Mouse (Mus musculus): Measurements from ENCODE around the gene Phf5a.

The Phf5a gene

DNA sequence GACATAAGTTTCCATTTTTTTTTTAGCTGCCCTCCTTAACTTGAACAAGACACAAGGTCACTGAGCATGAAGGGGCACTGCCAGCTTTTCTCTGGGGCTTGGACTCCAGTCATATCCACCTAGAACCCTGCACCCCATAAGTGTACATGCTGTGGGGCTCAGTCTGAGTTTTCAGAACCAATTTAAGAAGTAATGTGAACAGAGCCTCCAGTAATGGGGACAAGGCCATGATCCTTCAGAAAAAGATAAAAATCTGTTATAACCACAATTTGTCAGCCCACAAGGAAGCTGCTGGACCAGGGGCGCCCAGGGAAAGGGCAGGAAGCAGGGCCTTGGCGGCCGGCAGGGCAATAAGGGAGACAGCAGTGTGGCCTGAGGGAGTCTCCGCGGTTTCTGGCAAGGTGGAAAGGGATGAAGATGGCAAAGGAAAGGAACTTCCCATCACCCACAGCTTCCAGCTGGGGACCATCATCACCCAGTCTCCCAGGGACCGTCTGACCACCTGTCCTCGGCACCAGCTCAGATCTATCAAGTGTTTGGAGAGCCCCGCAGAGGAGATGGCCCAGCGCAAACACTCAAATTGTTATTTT is 19.2 kb downstream of the Phf5a start:
- in situ Hi-C loops (cut with MboI; ENCODE audit: unreplicated experiment in 2 of 2): no loop called here

DNA sequence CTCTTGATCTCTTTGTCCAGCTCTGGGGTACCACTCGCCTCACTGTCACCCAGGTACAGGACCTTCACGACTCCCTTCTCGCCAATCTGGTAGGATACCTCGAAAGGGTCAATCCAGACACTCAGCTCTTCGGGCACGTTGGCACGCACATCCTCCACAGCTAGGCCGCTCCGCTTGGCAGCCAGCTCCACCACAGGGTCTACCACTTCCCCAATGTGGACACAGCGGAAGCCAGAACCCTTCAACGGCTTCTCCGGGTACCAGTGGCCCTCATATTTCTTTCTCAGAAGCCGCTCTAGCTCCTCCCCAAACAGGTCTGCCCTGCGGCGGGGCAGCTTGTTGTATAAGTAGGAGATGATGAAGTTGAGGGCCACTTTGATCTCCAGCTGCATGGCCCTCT is 20.3 kb downstream of the Phf5a start:
- in situ Hi-C loops (cut with MboI; ENCODE audit: unreplicated experiment in 2 of 2): no loop called here

DNA sequence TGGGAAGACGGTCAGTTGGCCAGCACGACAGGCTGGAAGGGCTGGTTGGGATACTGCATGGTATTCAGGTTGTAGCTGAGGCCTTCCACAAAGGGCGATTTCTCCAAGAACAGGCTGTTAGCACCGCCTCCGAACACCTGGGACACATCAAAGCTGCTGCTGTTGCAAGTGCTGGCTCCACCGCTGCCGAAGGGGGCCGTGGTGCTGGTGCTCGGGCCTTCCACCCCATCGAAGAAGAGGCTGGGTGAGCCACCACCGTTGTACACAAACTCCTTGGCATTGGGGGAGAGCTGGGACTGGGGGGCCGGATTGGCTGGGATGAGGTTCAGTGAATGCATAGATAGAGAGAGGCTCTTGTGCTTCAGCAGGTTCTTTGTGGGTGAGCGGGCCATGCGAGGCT is 21.0 kb downstream of the Phf5a start:
- in situ Hi-C loops (cut with MboI; ENCODE audit: unreplicated experiment in 2 of 2): no loop called here

DNA sequence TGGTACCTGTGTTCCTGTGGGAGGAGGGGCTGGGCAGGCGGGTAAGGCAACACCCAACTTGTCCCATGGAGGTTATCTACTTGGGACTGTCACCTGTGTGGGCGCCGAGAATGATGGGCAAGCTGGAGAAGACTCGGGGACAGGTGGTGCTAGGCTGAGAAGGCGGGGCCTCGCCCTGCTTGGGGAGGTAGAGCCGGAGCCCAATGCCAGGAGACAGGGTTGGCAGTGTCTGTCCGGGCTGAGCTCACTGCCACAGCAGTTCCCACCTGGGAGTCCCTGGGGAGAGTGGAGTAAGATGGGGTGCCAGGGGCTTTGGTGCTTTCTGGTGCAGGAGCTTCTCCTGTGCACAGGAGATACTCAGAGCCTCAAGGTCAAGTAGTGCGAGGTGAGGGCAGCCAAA is 22.6 kb downstream of the Phf5a start:
- in situ Hi-C loops (cut with MboI; ENCODE audit: unreplicated experiment in 2 of 2): no loop called here

DNA sequence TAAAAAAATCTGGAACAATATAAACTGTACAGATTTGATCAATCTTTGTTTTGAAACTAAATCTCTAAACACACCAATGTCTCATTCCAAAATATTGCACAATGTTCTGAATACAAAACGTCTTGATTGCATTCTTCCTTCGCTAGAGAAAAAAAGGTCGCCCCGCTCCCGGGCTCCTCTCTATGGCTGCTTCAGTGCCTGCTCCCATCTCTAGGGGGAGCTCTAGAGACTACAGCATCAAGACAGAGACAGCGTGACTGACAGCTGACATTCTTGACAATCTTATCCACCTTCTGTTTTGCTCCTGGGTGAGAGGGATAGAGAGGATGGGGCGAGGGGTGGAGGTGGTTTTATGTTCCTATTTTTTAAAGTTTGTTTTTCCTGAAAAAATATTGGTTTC is 23.4 kb downstream of the Phf5a start:
- in situ Hi-C loops (cut with MboI; ENCODE audit: unreplicated experiment in 2 of 2): no loop called here

DNA sequence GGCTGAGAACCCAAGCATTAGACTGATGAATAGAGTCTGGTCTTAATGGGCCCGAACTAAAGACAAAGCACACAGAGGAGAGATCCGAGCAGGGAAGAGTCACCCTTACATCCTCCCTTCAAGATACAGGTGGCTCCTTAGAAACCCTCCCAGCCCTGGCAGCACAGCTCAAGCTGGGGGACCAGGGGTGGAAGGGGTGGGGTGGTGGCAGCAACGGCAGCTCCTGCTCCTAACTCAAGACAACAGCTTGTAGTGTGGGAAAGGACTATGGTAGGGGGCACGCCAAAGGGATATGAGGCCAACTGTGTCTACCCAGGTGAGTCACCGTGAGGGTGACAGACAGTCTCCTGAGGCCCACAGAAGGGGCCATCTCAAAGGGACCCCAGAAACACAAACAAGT is 23.9 kb downstream of the Phf5a start:
- in situ Hi-C loops (cut with MboI; ENCODE audit: unreplicated experiment in 2 of 2): no loop called here

DNA sequence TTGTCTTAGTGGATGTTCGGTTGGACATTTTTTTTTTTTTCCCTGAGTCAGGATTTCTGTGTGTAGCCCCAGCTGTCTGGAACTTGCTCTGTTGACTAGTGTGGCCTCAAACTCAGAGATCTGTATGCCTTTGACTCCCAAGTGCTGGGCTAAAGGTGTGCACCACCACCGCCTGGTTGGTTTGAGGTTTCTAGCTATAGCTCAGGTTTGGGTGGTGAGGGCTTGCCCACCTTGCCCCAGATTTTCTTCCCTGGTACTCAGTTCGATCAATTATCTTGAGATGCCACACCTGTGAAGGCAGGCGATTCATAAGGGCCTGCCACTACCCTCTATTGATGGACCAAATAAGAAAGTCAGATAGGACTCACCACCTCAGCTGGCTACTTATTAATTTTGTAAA is 24.6 kb downstream of the Phf5a start:
- in situ Hi-C loops (cut with MboI; ENCODE audit: unreplicated experiment in 2 of 2): no loop called here

DNA sequence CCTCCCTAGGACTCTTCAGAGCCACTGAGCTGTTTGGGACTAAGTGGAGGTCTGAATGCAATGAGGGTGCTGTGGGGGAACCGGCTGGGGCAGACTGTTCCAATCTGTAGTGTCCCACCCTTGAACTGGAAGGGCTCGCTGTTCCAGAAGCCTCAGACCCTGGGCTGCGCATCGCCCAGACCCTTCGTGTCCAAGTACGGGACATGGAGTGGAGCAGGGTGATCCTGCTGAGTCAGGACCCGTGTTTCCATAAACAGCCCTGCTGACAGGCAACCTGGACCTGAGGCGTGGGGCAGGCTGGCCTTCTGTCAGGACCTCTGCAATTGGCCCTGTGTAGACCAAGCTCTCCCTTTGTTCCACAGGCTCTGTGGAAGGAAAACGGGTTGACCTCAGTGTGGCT is 25.0 kb downstream of the Phf5a start:
- in situ Hi-C loops (cut with MboI; ENCODE audit: unreplicated experiment in 2 of 2): no loop called here

DNA sequence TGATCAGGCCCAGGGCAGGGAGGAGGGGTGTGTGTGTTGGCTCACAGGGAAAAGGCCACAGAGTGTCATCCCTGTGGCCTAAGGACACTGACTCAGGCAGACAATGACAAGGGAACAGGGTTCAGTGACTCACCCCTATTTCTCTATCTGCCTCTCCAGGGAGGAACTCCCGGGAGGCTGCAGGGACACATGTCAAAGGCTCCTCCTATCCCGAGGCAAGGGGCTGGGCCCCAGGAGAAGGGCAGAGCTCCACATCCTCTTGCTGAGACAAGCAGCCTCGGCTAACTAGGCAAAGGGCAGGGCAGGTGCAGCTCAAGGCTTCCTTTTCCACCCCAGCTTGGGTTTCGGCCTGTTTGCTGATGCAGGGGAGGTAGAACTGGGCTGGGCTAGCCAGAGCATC is 26.0 kb downstream of the Phf5a start:
- in situ Hi-C loops (cut with MboI; ENCODE audit: unreplicated experiment in 2 of 2): no loop called here

DNA sequence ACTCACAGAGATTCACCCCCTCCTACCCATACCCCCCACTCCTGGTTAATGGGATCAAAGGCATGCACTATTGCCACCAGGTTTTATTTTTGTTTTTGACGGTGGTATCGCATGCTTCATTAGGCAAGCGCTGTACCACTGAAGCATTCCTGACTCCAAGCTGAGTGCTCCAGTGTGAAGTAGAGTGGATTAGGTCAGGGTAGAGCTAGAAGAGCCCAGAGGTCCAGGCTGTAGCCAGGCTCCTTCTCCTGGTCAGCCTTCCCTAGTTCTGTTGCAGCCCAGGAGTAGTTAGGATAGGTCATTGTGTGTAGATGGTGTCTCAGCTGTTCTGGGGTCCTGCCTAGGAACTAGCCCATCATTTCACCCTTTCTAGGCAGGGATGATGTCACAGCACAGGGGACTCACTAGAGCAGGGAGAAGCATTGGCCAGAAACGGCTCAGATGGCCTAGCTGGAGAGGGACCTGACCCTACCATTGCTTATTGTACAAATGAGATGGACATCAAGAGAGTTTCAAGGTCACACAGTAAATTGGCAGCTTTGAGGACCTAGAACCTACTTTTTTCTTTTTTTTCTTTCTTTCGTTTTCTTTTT is 26.6 kb downstream of the Phf5a start:
- in situ Hi-C loops (cut with MboI; ENCODE audit: unreplicated experiment in 2 of 2): no loop called here

DNA sequence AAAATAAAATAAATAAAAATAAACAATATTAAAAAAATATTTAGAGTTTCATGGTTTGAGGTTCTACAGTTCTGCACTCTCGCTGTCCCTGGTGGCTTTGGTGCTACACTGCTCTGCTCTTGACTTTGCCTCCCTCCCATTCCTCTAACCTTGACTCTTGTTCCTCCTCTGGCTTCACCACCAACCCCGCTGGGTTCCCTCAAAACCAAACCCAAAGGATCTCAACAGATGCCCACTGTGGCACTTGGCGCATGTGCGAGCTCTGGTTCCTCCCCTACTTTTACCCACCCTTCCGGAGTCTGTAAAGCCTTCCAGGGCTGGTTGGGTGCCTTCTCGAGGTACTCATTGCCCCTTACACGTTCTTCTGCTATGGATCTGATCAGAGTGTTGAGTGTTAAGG is 29.4 kb downstream of the Phf5a start:
- in situ Hi-C loops (cut with MboI; ENCODE audit: unreplicated experiment in 2 of 2): no loop called here

DNA sequence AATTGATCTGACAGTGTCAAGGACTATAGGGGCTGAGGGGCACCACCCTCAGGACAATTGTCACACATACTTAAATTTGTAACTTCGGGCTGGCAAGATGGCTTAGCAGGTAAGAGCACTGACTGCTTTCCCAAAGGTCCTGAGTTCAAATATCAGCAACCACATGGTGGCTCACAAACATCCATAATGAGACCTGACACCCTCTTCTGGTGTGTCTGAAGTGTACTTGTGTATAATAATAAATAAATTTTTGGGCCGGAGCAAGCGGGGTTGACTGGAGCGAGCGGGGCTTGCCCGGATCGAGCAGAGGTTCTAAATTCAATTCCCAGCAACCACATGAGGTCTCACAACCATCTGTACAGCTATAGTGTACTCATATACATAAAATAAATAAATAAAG is 31.4 kb downstream of the Phf5a start:
- in situ Hi-C loops (cut with MboI; ENCODE audit: unreplicated experiment in 2 of 2): no loop called here

DNA sequence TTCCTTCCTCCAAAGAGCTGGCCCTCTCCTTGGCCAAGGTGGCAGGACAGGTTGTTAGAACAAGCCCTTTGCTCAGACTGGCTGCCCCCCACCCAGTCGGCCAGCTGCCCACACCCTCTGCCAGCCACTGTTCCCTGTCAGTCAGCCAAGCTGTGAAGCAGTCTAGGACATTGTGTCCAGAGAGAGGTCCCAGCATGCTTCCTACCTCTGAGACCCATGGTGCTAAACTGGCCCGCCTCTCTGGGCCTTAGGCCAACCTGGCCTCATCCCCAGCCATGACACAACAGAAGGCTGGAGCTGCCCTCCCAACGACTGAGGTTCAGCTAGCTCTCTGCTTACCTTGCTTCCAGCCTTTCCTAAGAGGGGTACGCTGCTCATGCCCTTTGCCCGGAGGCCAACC is 32.1 kb downstream of the Phf5a start:
- in situ Hi-C loops (cut with MboI; ENCODE audit: unreplicated experiment in 2 of 2): no loop called here

DNA sequence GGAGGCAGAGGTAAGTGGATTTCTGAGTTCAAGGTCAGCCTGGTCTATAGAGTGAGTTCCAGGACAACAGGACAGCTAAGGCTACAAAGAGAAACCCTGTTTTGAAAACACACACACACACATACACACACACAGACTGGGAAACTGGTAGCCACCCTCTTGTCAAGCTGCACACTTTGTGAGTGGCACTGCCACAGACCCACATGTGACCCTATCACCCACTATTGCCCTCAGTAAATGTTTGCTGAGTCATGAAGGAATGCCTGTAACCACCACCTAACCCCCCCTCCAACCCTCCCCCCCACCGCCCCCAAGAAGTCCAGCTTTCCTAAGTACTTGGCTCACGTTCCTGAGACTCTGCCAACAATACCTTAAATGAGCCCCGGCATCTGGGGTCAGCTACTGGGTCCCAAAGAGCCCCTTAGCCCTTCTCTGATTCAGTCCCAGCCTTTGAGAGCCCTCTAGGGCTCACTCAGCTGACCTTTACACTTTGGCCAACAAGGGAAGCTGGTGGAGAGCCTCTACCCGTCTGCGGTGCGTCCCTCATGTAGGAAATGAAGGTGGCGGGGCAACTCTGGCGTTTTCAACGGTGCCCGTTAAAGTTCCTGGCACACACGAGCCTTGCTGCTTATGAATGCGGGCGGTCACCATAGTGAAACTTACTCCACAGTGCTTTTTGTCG is 33.0 kb downstream of the Phf5a start:
- in situ Hi-C loops (cut with MboI; ENCODE audit: unreplicated experiment in 2 of 2): no loop called here

DNA sequence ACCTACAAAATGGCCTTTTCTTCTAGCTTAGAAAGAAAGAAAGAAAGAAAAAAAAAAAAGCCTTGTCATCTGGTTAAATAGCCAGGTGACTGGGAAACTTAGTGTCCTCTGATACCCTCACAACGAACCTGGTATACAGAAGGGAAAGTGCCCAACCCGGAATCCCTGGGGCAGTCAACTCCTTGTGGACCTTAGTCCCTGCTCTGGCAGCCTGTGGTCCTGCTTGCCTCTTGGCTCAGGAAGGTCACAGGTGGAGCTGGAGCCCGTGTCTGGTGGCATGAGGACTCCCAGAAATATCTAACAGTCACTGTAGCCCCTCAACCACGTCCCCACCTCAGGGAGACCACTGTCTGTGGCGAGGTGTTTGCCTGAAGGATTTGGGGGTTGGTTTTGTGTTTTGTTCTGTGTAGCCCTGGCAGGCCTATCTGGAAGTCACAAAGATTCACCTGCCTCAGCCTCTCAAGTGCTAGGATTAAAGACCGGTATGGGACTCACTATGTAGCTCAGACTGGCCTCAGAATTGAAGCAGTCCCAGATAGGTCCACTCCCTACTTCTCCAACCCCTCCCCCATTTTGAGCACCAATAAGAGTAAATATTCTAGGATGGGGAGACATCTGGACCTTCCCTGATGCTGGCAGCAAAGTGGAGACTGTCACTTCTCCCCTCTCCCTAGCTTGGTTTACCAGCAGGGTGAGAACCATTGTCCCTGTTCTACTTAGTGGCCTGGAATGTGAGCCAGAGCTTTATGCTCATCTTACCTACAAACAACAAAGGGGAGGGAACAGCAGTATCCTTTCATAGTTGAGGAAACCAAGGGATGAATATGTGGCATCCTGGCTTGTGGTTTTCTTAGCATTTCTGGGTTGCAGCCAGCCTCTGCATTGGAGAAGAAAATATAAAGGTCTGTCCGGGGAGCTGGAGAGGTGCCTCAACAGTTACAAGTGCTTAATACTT is 34.5 kb downstream of the Phf5a start:
- in situ Hi-C loops (cut with MboI; ENCODE audit: unreplicated experiment in 2 of 2): no loop called here

DNA sequence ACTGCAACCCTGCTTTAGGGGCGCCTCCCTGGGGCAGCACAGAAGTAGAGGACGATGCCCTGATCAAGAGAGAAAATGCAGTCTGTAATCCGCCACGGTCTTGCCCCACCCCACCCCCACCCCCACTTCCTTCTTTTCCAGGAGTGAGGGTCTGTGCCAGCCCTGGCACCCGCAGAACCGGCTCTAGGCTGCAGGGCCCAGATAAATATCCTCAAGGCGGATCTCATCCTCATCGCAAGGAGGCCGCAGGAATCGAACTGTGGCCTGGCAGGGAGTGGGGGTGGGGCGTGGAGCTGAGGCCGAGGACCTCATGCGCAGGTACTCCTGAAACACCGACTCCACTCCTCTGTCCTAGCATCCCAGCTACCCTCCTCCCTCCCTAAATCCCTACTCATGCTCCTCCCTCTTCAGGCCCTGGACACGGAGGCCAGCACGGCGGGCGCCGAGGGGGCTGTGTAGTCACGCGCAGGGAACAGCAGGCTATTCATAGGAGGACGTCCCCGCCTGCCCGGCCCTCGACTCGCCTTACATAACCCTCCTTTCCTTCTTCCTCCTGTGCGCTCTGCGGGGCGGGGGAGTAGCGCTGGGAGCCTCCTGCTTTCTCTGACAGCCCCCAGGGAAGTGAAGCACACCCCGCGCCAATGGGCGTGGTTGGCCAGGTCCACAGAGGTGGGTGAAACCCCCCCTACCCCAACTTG is 35.4 kb downstream of the Phf5a start:
- in situ Hi-C loops (cut with MboI; ENCODE audit: unreplicated experiment in 2 of 2): no loop called here

DNA sequence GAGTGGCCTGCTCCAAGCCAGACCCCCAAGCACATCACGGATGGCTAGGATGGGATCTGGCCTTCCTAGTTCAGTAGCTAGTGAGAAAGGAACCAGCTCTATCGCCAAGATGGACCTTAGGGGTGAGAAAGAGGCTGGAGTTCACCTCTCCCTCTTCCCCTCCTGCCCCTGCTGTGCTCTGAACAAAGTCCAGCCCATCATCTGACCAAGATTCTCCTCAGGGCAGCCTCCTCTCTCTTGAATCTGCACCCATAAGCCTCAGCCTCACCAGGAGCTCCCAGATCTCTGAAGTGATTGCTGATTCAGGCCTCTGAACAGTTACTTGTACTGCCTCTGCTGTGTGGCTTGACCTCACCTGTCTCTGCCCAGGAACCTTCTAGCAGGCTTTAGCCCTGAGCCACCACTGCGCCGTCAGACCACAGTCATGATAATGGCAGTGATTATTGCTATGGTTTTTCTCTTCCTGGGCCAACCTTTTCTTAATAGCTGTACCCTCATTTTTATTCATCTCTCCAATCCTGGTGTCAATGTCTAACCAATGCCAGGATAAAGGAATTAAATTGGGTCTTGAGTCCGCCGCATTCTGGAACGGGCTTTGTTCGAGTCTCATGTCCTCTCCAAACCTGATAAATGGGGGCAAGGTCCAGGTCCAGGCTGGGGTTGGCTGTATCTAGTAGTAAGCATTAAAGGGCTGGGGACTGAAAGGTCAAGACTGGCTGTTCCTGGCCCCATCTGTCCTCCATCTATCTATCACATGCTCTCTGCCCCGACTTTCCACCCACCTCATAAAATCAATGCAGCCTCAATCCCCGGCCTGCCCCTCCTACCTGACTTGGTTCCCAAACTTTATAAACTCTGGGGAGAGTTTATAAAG is 36.5 kb downstream of the Phf5a start:
- in situ Hi-C loops (cut with MboI; ENCODE audit: unreplicated experiment in 2 of 2): no loop called here

DNA sequence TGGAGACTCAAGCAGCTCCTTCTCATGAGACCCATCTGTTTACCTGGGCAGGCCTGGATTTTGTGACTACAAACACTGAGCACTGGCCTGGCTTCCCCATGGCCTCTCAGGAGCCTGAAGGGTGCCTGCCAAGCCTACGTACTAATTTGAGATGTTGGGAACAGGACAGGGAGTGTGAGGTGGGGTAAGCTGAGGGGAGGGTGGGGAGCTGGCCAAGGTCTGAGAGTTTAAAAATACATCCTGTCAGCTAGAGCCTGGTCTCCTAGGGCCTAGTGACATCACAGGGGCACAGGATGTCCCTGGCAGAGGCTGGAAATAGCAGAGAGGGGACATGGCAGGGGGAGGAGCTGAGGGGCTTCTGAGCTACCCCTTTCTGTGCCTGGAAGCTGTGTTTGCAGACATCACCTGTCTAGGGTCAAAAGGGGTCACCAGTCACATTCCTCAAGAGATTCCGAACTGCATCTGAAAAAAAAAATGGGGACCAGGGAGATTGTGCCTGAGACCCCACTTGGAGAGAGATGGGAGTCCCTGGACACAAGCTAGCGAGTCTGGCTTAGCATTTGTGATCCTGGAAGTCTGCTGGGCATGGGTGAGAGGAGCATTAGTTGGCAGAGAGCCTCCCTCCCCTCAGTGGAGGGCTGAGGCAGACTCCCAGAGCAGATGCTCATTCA is 37.4 kb downstream of the Phf5a start:
- in situ Hi-C loops (cut with MboI; ENCODE audit: unreplicated experiment in 2 of 2): loop anchor here (5.0 kb wide), 2 partner anchors 68 to 73 kb away; no protein-coding TSS in a partner anchor

DNA sequence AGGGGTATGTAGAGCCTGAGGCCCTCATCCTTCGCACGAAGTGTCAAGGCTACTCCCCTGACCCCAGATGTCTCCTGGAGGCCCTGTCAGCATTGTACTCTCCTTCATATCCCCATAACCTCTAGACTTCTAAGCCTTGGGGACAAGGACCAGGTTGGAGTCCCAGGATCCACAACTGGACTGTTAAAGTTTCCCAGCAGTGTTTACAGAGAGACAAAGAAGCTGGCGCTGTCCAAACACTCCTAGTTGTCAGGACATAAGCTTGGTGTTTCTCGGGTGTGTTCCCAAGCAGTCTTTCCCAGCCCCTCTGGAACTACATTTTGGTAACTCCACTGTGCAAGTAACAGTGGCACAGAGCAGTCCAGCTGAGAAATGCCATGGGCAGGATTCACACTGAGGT is 38.2 kb downstream of the Phf5a start:
- in situ Hi-C loops (cut with MboI; ENCODE audit: unreplicated experiment in 2 of 2): loop anchor here (5.0 kb wide), 2 partner anchors 69 to 74 kb away; no protein-coding TSS in a partner anchor

Measured in v-Abl transformed pro-B cells (cell line).